Mouse (Mus musculus): Measurements from ENCODE around the gene H2al1b.
"Not testable (repeated sequence)": the region's sequence is repeated elsewhere in the genome, so short reads cannot be mapped to it uniquely, and the experiment has no call there.

The H2al1b gene

GRCm38 (mm10) chrX:11302132-11302531 lies at the start of gene H2al1b:
TSS of gene H2al1b (plus strand) at chrX:11302432.
- not testable (repeated sequence) for DNase-seq (ENCODE audit: low read depth in 2 of 2, low spot score in 2 of 2)

- DNase-seq (ENCODE audit: low read depth in 2 of 2, low spot score in 2 of 2), result no peak
These were observed 48.2 kb upstream of the H2al1b start for GRCm38 (mm10) chrX:11254062-11254461.

GRCm38 (mm10) chrX:11254521-11255207 lies 47.6 kb upstream of the H2al1b start:
- DNase-seq (ENCODE audit: low read depth in 2 of 2, low spot score in 2 of 2), result no peak

- DNase-seq (ENCODE audit: low read depth in 2 of 2, low spot score in 2 of 2), result no peak
These were observed 46.5 kb upstream of the H2al1b start for GRCm38 (mm10) chrX:11255564-11256360.

- no peak for DNase-seq (ENCODE audit: low read depth in 2 of 2, low spot score in 2 of 2)
These were observed 37.3 kb upstream of the H2al1b start for GRCm38 (mm10) chrX:11264918-11265317.

GRCm38 (mm10) chrX:11267791-11268190 lies 34.4 kb upstream of the H2al1b start:
- no peak for DNase-seq (ENCODE audit: low read depth in 2 of 2, low spot score in 2 of 2)

- no peak for DNase-seq (ENCODE audit: low read depth in 2 of 2, low spot score in 2 of 2)
These were observed 33.2 kb upstream of the H2al1b start for GRCm38 (mm10) chrX:11269074-11269473.

GRCm38 (mm10) chrX:11273190-11273589 lies 29.0 kb upstream of the H2al1b start:
- DNase-seq (ENCODE audit: low read depth in 2 of 2, low spot score in 2 of 2), result no peak

- no peak for DNase-seq (ENCODE audit: low read depth in 2 of 2, low spot score in 2 of 2)
These were observed 25.1 kb upstream of the H2al1b start for GRCm38 (mm10) chrX:11277083-11277482.

DNA sequence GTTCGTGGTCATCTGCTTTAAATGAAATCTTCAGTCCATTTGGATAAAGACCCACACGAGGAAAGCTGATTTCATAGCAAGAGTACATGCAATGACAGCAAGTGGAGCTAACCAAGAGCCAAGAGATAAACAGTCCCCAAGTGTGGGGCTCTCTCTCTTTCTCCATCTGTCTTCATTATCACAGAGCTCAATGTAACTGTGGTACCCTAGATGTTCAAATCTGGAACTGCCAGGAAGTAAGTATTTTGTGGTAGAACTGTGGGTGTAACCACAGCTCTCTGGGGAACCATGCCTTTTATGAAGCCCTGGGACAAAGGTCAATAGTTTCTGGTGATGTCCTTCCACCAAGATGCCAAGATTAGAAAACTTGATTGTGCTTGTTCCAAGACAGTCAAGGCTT lies 21.5 kb upstream of the H2al1b start:
- no peak for DNase-seq (ENCODE audit: low read depth in 2 of 2, low spot score in 2 of 2)

DNA sequence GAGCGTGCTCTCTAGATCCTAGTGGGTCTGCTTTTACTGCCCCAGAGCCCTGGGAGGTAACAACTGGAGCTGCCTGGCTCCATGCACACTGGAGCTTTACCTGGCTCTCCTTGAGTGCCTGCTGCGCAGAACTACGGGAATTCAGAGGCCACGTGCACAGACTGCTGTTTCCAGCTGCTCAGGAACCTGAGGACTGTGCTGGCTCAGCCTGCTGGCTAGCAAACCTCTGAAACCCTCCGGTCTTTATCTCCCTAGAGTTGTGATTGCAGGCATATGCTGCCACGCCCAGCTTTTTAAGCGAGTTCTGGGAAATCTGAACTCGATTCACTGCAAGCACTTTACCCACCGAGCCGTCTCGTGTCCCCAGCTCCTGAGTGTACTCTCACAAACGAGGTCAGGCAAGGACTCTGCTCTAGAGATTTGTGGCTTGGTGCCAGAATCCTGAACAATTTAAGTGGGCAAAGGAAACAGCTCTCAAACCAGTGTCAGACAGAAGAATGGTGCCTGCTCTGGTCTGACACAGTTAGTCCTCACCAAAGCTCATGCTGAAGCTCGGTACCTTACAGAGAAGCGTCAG lies 13.8 kb upstream of the H2al1b start:
- no peak for DNase-seq (ENCODE audit: low read depth in 2 of 2, low spot score in 2 of 2)

DNA sequence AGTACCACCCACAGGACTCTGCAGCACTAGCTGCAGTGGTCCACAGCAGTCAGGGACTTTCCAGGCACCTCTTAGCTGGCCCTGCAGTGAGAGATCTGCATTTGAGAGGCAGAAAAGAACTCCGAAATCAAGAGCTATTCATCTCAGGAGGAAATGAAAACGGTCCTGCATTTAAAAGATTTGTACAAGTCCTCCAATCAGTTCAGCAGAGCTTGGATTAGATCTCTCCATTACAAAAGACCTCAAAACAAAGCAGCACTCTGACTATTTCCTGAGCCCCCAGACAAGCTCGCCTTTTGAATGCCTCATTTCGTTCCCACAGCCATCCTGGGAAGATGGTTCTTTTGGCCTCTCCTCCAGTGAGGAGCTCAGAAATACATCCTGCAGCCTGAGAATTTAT lies 13.0 kb upstream of the H2al1b start:
- no peak for DNase-seq (ENCODE audit: low read depth in 2 of 2, low spot score in 2 of 2)

- DNase-seq (ENCODE audit: low read depth in 2 of 2, low spot score in 2 of 2), result not testable (repeated sequence)
These were observed 3.3 kb upstream of the H2al1b start, which contains the start of gene H2al1a for GRCm38 (mm10) chrX:11298957-11299356. TSS of gene H2al1a (plus strand) at chrX:11299257.

GRCm38 (mm10) chrX:11305355-11305754 lies 3.1 kb downstream of the H2al1b start, which contains the start of gene H2al1c:
TSS of gene H2al1c (plus strand) at chrX:11305655.
- DNase-seq (ENCODE audit: low read depth in 2 of 2, low spot score in 2 of 2), result not testable (repeated sequence)

DNA sequence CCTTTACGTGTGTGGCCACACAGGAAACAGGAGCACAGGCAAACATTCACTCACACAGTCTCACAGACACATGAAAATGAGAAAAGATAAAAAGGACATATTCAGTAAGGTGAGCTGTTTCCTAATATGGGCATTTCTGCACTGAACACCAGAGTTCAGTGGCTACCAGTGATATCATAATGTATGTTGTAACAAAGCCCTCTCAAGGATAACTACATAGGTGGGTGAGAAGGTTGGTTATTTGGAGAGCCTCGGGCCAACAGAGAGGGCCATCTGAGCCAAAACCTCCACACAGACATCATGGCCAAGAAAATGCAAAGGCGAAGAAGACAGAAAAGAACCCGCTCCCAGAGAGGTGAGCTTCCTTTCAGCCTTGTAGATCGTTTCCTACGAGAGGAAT lies 6.3 kb downstream of the H2al1b start, which contains the start of gene H2al1d:
Gene H2al1d (plus strand): TSS at position 301 of the 400 bp plus-strand sequence.
- DNase-seq (ENCODE audit: low read depth in 2 of 2, low spot score in 2 of 2), result not testable (repeated sequence)

- DNase-seq (ENCODE audit: low read depth in 2 of 2, low spot score in 2 of 2), result not testable (repeated sequence)
These were observed 9.4 kb downstream of the H2al1b start, which contains the start of gene H2al1e for GRCm38 (mm10) chrX:11311634-11312033. TSS of gene H2al1e (plus strand) at chrX:11311934.

DNA sequence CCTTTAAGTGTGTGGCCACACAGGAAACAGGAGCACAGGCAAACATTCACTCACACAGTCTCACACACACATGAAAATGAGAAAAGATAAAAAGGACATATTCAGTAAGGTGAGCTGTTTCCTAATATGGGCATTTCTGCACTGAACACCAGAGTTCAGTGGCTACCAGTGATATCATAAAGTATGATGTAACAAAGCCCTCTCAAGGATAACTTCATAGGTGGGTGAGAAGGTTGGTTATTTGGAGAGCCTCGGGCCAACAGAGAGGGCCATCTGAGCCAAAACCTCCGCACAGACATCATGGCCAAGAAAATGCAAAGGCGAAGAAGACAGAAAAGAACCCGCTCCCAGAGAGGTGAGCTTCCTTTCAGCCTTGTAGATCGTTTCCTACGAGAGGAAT lies 12.6 kb downstream of the H2al1b start, which contains the start of gene H2al1f:
Gene H2al1f (plus strand): TSS at position 301 of the 400 bp plus-strand sequence.
- DNase-seq (ENCODE audit: low read depth in 2 of 2, low spot score in 2 of 2), result not testable (repeated sequence)

GRCm38 (mm10) chrX:11317956-11318355 lies 15.7 kb downstream of the H2al1b start, which contains the start of gene H2al1g:
TSS of gene H2al1g (plus strand) at chrX:11318256.
- DNase-seq (ENCODE audit: low read depth in 2 of 2, low spot score in 2 of 2), result not testable (repeated sequence)

DNA sequence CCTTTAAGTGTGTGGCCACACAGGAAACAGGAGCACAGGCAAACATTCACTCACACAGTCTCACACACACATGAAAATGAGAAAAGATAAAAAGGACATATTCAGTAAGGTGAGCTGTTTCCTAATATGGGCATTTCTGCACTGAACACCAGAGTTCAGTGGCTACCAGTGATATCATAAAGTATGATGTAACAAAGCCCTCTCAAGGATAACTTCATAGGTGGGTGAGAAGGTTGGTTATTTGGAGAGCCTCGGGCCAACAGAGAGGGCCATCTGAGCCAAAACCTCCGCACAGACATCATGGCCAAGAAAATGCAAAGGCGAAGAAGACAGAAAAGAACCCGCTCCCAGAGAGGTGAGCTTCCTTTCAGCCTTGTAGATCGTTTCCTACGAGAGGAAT lies 19.0 kb downstream of the H2al1b start, which contains the start of gene H2al1h:
Gene H2al1h (plus strand): TSS at position 301 of the 400 bp plus-strand sequence.
- DNase-seq (ENCODE audit: low read depth in 2 of 2, low spot score in 2 of 2), result not testable (repeated sequence)

DNA sequence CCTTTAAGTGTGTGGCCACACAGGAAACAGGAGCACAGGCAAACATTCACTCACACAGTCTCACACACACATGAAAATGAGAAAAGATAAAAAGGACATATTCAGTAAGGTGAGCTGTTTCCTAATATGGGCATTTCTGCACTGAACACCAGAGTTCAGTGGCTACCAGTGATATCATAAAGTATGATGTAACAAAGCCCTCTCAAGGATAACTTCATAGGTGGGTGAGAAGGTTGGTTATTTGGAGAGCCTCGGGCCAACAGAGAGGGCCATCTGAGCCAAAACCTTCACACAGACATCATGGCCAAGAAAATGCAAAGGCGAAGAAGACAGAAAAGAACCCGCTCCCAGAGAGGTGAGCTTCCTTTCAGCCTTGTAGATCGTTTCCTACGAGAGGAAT lies 22.1 kb downstream of the H2al1b start, which contains the start of gene H2al1i:
Gene H2al1i (plus strand): TSS at position 301 of the 400 bp plus-strand sequence.
- not testable (repeated sequence) for DNase-seq (ENCODE audit: low read depth in 2 of 2, low spot score in 2 of 2)

DNA sequence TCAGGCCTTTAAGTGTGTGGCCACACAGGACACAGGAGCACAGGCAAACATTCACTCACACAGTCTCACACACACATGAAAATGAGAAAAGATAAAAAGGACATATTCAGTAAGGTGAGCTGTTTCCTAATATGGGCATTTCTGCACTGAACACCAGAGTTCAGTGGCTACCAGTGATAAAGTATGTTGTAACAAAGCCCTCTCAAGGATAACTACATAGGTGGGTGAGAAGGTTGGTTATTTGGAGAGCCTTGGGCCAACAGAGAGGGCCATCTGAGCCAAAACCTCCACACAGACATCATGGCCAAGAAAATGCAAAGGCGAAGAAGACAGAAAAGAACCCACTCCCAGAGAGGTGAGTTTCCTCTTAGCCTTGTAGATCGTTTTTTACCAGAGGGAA lies 25.3 kb downstream of the H2al1b start, which contains the start of gene H2al1j:
Gene H2al1j (plus strand): TSS at position 301 of the 400 bp plus-strand sequence.
- DNase-seq (ENCODE audit: low read depth in 2 of 2, low spot score in 2 of 2), result not testable (repeated sequence)

All from CD8-positive naive resting alpha-beta T cell, adult 2 months (primary cell).